Mouse (Mus musculus): ENCODE data around the gene Phf1.

The Phf1 gene

GRCm38 (mm10) chr17:26981050-26981449 is 48.2 kb downstream of the Phf1 start:
- no peak for DNase-seq

GRCm38 (mm10) chr17:26983382-26983781 is 50.5 kb downstream of the Phf1 start:
- no peak for DNase-seq

- DNase-seq = no peak
These were observed 52.8 kb downstream of the Phf1 start for GRCm38 (mm10) chr17:26985503-26986179.

All from retina, postnatal 1 day (tissue).